Mouse (Mus musculus) layer of hippocampus, postnatal 10 days (tissue): ENCODE data around the gene Tfb1m. TPM values are rescaled to one million over a fixed set of nuclear protein-coding genes. Genes with fewer than 3 reads are reported as not detected.

Source experiments
- DNase-seq, 2 experiments: peaks; one replicate each; pipeline ENCODE4 v3.0.0; 2021; ENCODE audit warnings: low spot score in 2 of 2
- long read RNA-seq: library from polyadenylated mRNA; stranded (forward); transcript quantifications from one replicate; pipeline ENCODE4 v2.0.0, GENCODE M21; 2023
- total RNA-seq, 2 experiments: library from RNA; stranded (reverse); gene quantifications; 2 replicates each; pipeline ENCODE4 v1.2.3; 2021

The Tfb1m gene
- total RNA-seq: 1 to 10 TPM; 5.0 to 5.4 TPM
- long read RNA-seq, partial matches to known transcripts: 0 of 1 reads
- long read RNA-seq, other reads (novel, unspliced or antisense): 0 of 1 reads

DNA sequence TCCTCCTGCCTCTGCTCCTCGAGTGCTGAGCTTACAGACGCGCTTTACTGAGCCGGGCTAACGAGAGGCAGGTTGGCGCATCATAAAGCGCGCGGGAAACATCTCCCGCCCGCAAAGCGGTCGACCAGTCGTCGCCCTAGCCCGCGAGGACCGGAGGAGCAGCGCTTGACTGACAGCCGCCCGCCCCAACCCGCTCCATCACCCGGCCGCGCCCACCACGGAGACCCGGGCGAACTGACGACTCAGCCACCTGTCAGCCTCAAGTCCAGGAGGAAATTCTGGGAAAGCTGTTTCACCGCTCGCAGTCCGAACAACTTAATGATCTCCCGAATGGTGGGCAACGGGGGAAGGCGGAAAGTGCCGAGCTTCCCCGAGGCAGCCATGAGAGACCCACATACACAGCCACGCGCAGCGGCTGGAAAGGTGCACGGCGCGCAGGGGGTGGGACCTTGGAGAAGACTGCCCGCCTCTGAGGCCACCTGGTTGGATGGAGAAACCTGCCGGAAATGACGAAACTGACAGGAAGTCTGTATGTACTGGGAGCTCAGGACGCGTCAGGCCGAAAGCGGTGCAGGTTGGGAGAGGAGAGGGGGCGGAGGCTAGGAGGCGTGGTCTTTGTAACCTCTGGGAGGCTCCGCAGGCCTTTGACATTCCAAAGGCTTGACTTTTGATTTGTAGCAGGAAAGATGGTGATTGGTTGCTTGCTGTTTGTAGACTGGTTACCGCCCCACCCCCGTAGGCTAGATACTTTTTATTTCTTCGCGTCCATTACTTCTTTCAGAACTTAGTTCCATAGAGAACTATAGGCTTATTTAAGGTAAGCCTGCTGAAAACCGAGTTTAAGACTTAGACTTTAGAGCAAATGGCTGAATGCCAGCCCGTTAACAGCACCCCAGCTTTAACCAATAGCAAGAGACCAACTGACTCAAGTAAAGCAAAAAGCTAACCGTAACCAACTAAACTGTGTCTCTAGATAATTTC lies at the start of gene Tfb1m:
TSS of gene Tfb1m (minus strand) at position 451 of the 981 bp plus-strand sequence.
- DNase-seq: peak; percentile 96 to 97

DNA sequence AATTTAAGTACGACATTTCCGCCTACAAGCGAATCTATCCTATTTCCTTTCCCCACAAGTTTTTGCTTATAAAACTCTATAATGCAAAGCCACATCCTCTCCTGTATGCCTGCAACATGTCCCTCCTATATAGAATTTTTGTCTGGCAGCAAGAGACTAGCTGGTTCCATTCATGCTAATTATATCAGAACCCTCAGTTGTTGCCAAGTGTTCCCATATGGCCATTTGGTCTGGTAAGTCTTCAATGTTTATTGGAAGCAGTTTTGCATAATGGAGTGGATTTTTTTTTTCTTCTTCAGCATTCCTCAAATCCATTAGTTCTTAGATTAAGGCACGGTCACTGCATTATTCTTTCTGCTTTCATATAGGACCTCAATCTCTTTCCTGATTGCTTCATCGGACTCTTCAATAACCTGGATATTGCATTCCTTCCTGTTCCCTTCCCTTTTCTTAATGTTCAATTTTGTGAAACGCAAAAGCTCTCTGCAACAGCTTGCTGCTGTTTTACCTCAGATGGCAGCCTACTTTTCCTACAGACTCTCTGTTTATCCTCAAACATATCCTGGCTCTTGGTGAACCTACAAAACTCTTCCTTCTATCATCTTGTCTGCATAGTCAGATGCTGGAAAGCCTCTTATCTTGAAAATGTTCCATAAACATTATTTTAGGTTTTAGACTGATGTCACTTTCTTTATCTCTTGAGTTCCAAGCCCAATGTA lies 45.5 kb upstream of the Tfb1m start:
- no peak for DNase-seq

DNA sequence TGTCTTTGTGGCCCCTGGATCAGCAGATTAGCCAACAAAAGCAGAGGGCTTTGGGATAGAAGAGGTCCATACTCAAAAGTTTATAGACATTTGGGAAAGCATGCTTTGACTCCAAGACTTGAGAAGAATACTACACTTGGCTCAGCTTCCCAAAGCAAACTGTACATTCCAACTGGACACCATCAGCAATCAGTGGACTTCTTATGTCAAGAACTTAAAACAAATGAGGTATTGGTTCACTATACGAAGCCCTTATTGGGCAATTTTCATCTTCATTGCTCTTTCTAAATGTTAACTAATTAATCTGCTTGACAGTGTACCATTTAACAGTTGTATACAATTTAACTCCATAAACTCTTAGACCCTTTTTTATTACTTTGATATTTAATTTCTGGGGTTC lies 40.8 kb upstream of the Tfb1m start:
- no peak for DNase-seq

DNA sequence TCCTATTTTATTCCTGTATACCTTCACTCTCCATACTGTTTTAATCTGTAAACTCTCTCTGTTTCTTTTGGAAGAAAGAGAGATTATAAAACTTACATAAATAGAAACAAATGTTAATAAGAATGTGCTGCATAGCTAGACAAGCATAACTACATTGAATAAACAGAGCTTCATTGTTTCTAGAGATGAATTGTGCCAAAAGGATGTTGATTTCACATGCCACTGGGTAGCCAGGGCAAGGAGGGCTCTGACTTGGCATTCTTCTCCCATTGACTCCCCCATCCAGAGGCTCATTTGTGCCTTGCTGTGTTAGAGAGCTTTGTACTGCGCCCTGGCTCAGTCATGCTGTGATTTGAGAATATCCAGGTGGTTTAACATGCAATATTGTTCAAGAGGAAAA lies 40.3 kb upstream of the Tfb1m start:
- no peak for DNase-seq

DNA sequence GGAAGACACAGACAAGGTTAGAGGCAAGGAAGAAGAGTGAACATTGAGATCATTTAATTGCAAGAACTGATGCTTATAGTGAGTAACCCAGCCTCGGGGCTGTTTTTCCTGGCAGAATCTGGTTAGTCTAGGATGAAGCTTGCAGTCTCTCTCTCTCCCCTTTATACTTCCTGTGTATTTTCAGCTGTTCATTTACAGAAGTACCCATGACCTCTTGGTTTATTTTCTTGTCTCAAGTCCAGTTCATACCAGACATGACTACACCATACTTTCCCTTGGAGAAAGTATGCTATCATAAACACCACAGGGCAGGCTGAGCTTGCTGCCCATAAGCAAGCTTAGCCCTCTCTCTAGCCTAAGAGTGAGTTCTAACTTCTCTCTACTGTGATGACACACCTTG lies 39.5 kb upstream of the Tfb1m start:
- no peak for DNase-seq

DNA sequence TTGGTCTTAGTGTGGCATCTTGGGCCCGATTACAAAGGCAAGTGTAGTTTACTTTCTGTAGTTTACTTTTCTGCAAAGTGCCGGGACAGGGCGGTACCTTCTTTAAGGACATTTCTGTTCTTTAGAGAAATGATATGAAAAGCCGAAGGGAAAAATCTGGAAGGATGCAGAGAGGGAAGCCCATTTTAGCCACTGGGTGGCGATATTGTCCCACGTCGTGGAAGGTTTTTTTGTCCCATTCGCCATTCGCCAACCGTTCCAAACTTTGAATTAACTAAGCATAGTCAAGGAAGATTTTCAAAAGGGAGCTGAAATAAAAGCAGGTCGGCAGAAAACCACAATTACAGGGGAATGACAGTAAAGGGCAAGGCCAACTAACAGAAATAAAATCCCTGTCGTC lies 13.3 kb upstream of the Tfb1m start:
- DNase-seq: peak; percentile 86 to 88

DNA sequence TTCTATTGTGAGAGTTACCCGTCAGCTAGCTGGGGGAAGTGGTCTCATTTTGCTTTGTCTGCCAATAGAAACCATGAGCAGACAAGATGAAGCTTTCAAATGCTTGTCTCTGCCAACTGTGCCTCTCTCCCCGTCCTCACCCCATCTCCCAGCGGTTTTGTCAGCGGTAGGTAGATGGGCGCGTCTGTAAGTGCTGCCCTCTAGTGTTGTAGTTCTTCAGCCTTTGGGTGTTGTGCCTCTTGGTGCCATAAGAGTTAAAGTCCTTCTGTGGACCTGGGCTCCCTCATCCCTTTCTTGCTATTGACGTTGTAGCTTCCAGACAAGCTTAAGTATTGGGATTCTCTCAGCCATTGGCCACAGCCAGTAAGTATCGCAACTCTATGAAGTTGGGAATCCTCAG lies 4.8 kb upstream of the Tfb1m start:
- DNase-seq: no peak

DNA sequence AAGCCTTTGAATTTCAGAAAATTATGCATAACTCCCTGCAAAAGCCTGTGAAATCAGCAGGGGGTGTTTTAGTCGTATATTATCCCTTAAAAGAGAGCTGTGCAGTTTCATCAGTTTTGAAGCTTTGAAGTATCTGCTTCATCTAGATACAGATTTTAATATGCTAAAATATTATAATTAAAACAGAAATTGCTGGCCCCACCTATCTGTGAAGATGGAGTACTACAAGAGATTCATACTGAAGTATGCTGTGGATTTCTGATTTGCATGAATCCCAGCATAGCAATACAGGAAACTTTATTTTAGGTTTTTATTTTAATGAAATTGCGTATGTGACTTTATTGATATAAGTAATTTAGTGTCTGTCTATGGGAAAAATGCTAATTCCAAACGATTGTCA lies 3.0 kb upstream of the Tfb1m start:
- no peak for DNase-seq

DNA sequence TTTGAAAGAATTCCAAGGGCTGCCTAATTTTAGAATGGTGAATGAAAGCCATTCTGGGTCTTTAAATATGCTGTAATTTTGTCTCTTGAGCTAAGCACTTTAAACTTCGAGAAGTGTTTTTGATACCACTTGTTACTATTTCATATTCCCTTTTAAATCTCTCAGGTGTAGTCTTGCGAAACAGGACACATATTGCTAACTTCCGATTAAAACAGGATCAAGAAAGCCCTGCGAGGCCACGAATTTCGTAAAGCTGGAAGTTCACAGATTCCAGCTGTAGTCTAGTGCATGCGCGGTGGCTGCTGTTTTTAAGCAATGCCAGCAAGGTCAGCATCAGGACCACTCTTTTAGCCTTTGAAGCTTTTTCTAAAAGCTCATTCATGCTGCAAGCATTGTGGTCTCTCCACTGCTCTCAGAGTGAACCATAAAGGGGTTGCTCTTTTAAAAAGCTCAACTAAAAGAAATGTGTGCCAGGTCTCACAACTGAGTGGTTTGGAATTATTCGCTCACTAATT lies 832 bp upstream of the Tfb1m start:
- no peak for DNase-seq

DNA sequence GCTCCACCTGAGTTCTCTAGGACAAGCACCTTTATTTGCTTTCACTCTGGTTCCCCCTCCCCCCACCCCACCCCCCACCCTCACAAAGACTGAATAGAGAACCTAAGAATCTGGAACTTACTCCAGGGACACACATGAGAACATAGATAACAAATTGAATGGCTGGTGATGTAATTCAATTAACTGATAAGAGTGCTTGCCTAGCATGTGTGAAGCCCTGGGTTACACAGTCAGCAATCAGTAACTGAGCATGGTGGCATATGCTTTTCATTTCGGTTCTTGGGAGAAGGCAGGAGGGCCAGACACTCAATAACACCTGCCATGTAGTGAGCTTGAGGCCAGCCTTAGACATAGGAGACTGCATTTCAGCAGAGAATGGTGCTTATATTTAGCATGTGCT lies 1.3 kb downstream of the Tfb1m start:
- no peak for DNase-seq

DNA sequence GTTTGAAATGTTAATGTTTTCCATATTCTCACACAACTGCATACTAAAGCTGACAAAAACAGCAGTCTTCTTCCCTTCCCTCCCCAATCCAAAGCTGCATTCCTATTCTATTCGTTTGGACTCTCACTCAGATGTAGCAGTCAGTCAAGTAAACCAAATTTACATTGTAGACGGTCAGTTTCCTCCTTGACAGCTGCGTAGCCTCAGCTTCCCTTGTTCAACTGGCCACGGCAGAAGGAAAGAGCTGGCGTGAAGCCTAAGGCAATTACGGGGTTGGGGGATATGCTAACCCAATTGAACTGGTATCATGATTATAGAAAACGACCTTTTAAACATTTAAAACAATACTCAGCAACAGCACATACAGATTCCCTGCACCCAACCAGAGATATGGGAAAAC lies 9.9 kb downstream of the Tfb1m start:
- DNase-seq: no peak

DNA sequence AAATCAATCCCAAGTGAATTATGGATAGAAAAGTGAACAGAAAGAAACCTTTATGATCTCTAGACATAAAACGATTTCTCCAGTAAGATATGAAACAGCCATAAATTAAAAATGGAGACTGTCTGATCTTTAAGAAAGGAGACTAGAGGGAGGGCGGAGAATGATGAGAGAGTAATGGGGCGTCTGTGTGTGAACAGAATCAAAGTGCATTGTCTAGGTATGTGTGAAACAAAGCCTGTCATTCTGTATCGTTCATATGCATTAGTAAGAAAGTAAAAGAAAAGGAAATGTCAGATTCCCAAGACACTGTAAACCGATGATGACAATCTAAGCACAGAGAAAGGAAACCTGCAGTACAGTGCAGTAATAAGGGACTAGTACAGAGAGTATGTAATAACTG lies 16.5 kb downstream of the Tfb1m start:
- no peak for DNase-seq

DNA sequence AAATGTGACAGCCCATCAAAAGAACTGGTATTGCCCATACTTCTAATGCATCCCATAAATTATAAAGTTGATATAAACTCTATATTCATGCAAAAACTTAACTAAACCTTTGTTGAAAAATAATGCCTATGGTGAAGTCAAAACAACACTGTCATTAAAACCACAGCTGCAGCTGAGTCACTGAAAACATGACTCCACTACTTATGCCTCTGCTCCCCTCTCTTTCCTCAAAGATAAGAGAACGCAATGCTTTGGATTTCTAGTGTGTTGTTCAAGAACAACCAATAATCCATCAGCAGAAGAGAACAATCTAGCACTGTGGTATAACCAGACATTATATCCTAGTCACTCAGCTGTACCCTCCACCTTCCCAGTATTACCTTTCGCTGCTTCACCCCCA lies 17.3 kb downstream of the Tfb1m start:
- DNase-seq: no peak

DNA sequence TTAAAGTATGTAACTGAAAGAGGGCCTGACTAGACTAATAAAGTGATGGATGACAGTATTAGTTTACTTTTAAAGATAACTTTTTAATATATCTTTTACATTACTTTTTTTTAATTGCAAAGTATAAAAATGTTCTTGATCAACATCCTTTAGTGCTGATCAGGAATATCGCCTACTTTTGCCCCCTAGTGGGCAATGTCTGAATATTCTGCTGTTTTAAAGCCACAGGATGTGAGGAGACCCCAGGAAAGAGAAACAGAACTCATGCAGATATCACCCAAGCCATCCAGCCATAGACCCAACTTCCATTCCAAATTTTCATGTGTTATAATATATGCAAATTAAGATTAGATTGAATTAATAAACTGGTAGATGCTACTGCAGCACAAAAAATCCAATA lies 24.2 kb downstream of the Tfb1m start:
- DNase-seq: peak; percentile 30 to 47

DNA sequence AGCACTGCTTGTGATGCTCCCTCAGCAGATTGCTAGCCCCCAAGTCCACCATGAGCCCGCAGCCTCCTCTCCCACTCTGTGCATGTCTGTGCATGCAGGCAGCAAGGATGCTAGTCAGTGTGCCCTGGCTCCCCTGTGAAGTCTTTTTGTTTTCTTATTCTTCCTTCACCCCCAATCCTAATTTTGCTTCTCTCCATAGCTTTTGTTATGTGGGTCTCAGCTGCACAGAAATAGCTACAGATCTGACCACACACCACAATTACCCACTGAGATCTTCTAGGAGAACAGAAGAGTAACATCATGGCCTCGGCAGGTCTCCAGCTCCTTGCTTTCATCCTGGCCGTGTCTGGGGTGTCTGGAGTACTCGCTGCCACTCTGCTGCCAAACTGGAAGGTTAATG lies 25.3 kb downstream of the Tfb1m start, which contains the start of gene Cldn20:
TSS of gene Cldn20 (plus strand) at position 301 of the 400 bp plus-strand sequence.
- DNase-seq: no peak

DNA sequence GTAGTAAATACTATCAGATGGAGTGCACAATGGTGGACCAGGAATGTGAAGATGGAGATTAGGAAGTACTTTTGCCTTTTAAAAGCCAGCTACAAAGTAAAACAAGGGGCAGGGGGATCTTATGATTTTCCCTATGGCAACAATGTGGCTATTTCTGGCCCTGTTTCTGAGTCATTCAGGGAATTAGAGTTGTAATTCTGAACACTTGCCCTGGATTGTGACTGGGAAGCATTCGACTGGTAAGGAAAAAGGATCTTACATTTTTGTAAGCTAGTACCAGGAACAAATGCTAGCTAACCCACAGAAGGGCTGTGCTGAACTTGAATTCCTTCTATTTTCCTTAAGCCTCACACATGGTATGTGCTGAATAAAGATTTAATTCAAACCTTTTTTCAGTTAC lies 25.9 kb downstream of the Tfb1m start:
- no peak for DNase-seq

DNA sequence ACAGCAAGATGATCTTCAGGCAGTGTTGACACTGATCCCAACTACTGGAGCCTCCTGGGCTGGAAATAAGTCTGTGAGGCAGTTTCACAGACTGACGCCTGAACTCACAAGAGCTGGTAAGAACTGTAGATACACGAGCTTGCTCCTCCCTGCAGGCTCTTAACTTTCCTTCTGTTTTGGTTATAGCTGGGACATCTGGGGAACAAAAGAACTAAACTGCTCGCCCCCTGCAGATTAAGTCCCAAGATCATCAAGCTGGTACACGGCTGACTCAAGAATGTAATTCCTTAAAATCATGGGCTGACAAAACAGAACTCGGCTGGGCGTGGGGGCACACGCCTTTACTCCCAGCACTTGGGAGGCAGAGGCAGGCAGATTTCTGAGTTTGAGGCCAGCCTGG lies 27.0 kb downstream of the Tfb1m start:
- no peak for DNase-seq

DNA sequence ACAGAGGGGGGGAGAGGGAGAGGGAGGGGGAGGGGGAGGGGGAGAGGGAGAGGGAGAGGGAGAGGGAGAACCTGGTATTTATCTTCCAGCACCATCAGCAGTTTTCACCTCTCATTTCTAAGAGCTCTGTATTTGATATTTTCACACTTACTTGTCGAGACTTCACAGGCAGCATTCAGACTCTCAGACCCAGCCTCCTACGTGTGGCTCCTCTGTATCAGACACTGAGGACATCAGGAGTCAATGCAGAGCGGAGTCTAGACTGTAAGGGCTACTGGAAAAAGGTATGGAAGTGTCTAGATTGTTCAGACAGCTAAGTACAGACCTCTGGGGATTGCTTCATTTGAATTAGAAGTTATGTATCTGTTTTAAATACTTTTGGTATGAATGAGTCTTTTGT lies 28.1 kb downstream of the Tfb1m start:
- DNase-seq: no peak

DNA sequence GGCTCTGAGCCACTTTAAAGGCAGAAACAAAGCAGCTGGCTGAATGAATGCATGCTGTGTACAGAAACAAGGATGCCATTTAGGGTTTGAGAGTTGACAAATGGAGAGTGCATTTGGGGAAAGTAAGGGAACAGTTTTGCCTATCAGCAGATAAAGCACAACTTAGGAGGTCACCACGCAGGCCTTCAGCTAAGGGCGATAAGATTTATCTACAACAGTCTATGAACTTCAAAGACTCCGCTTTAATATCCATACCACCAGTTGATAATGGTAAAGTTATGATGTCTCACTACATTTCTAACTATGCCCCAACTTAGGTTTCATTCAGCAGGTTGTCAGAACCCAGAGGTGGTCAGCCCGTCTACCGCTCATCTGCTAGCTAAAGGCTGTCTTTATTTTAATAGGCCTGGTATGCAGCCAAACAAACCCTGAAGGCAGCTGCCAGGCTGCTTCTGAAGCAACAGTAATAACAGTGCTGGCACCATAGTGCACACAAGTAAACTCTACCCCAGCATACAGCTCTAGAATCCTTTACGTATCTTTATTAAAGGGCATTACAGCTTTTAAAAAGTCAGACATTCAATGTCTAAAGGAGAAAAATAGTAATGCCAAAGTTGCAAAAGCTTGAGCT lies 29.6 kb downstream of the Tfb1m start:
- DNase-seq: no peak

DNA sequence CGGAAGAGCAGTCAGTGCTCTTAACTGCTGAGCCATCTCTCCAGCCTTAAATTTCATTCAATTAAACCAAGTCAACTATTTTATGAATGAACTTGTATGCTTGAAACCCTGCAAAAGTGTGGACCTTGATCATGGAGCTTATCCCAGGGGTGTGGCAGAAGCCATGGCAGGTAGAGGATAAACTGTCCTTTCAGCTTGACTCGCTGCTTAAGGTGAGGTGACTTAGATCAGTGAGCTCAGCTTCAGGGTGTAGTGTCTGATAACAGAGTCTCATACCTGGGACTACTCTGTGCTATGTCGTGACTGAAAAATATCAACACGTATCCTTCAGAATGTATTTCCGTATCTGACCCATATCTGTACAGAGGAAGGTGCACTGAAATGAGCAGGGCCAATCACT lies 37.2 kb downstream of the Tfb1m start:
- DNase-seq: no peak

DNA sequence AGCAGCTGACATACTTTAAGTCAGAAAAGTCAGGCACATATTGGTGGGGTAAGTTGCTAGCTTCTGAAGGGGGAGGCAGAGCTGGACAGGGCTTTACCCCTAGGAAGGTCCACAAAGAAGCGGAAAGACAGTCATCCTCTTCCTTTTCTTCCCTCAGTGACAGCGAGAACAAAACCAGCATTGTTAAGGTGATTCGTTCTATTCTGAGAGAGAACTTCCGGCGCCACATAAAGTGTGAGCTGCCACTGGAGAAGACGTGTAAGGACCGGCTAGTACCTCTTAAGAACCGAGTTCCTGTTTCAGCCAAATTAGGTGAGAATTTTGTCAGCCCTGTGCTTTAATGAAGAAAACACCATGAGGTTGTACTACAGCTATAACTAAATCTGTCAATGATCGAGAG lies 41.2 kb downstream of the Tfb1m start:
- no peak for DNase-seq

DNA sequence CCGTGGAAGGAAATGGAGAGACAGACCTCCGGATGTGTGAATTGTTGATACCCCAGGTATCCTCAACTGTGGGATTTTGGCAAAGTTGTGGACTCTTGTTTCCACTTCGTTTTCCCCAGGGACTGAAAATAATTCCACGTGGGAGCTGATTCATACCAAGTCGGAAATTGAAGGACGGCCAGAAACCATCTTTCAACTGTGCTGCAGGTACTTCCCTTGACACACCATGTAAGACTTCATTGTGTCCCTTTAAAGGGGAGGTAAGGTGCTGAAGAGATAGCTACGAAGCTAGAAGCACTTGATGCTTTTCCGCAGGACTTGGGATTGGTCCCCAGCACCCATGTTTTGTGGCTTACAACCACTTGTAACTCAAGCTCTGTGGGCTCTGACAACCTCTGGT lies 41.7 kb downstream of the Tfb1m start:
- DNase-seq: no peak
